Mouse (Mus musculus): Measurements from ENCODE around the gene Creld2.

DNA sequence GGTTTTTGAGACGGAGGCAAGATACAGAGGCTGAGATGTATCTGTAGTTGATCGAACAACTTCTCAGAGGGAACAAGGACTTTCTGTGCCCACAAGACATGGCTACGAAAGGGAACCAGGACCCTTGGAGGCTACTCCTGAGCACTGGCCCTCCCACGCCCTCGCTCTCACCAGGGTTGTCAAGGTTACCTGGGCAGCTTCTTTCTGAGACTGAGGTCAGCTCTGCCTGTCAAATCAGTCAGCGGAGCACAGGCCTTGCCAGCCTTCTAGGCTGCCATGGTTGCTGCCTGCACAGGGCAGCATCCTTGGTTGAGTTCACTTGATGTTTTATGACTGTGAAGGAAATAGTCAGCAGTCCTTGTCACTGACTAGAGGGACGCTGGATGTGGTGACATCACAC is 3.1 kb downstream of the Creld2 start:
- TF ChIP-seq EP300 (IDR thresholded peaks at IDR 0.05; ENCODE audit: low read depth): no peak
- no peak for TF ChIP-seq CTCF (IDR thresholded peaks at IDR 0.05; ENCODE audit: low read depth)
